Mouse (Mus musculus) intestine, embryonic 14.5 days (tissue): ENCODE data around the gene Cyp2u1. TPM values are rescaled to one million over a fixed set of nuclear protein-coding genes. Genes with fewer than 3 reads are reported as not detected.
A peak's percentile ranks its signal among the peaks of the same experiment; 100 is the strongest.
"Not testable (repeated sequence)": the region's sequence is repeated elsewhere in the genome, so short reads cannot be mapped to it uniquely, and the experiment has no call there.

Experiments
- ATAC-seq: fragments of 200-750 bp; cut with Nextera tagmentation; replicated peaks from 2 replicates; pipeline ENCODE4 v1.8.0; 2017; ENCODE audit warnings: low read depth, moderate number of reproducible peaks, moderate TSS enrichment, moderate library complexity; ENCODE audit not compliant: low FRiP score, low TSS enrichment
- DNase-seq: peaks from one replicate; pipeline ENCODE4 v3.0.0-alpha.2; 2018; ENCODE audit warnings: low spot score
- H3K27ac ChIP-seq: fragments of 300-500 bp; sonication (generic); 2 replicates; pipeline ENCODE4 v1.5.1; 2014; ENCODE audit warnings: low read depth, mild to moderate bottlenecking, control low read depth
- H3K27me3 ChIP-seq: fragments of 300-500 bp; sonication (generic); replicated peaks from 2 replicates; pipeline ENCODE4 v1.6.1; 2014; ENCODE audit warnings: low read length, control low read depth; ENCODE audit not compliant: control insufficient read depth, insufficient read depth
- H3K36me3 ChIP-seq: fragments of 300-500 bp; sonication (generic); 2 replicates; pipeline ENCODE4 v1.6.1; 2014; ENCODE audit warnings: low read length, control low read depth; ENCODE audit not compliant: control insufficient read depth, insufficient read depth
- H3K4me1 ChIP-seq: fragments of 300-500 bp; sonication (generic); replicated peaks from 2 replicates; pipeline ENCODE4 v1.6.1; 2014; ENCODE audit warnings: low read length, control low read depth, mixed read lengths; ENCODE audit not compliant: control insufficient read depth, insufficient read depth
- H3K4me2 ChIP-seq: fragments of 300-500 bp; sonication (generic); 2 replicates; pipeline ENCODE4 v1.6.1; 2014; ENCODE audit warnings: low read length
- H3K4me3 ChIP-seq: fragments of 300-500 bp; sonication (generic); 2 replicates; pipeline ENCODE4 v1.5.1; 2014; ENCODE audit warnings: low read depth, low read length, control low read depth, mixed read lengths
- H3K9ac ChIP-seq: fragments of 300-500 bp; sonication (generic); 2 replicates; pipeline ENCODE4 v1.6.1; 2014; ENCODE audit warnings: mild to moderate bottlenecking, low read length
- H3K9me3 ChIP-seq: fragments of 300-500 bp; sonication (generic); 2 replicates; pipeline ENCODE4 v1.6.1; 2016; ENCODE audit warnings: low read length, control low read depth; ENCODE audit not compliant: control insufficient read depth
- WGBS: fragments of 180-500 bp; shearing (Covaris S2); extraction: QIAGEN DNeasy Blood & Tissue Kit; methylation state at CpG from one replicate; pipeline ENCODE4 v1.1.7; 2014; 5-methylcytosine and 5-hydroxymethylcytosine counted together
- polyA plus RNA-seq: library from polyadenylated mRNA; unstranded; fragments of >200 nt; fragmentation: Nextera tagmentation; extraction: Ambion mirVana; gene quantifications from 2 replicates; pipeline ENCODE4 v1.2.1, GENCODE M21; 2014

The Cyp2u1 gene
- polyA plus RNA-seq, 1 experiment from 2014 or later, result 3.9 TPM

- H3K36me3 ChIP-seq, result no peaks in the 10 kb centered on the region
- ATAC-seq (no peak), DNase-seq (no peak)
- no peak overlapping the region for H3K9ac ChIP-seq
- WGBS, result 81% methylated on average over 4 of the region's 4 CpGs
- no peaks in the 10 kb centered on the region for H3K27me3 ChIP-seq
- H3K27ac ChIP-seq, result no peak overlapping the region
- H3K4me2 ChIP-seq, result no peak overlapping the region
- H3K9me3 ChIP-seq, result no peaks in the 10 kb centered on the region
- peaks cover 14% of the 10 kb centered on the region for H3K4me1 ChIP-seq
- H3K4me3 ChIP-seq, result no peak overlapping the region
These were observed 36.3 kb upstream of the Cyp2u1 start for GRCm38 (mm10) chr3:131339280-131339679.

GRCm38 (mm10) chr3:131337749-131338148, 34.7 kb upstream of the Cyp2u1 start:
- H3K4me3 ChIP-seq, DNase-seq, H3K9ac ChIP-seq, H3K36me3 ChIP-seq, H3K27me3 ChIP-seq, H3K4me2 ChIP-seq, H3K27ac ChIP-seq, H3K9me3 ChIP-seq, ATAC-seq: not testable (repeated sequence)
- 92% methylated on average over 4 of the region's 7 CpGs for WGBS
- H3K4me1 ChIP-seq, result peaks cover 25% of the 10 kb centered on the region

- Histone ChIP-seq H3K9me3 (no peaks in the 10 kb centered on the region), H3K27ac (no peak overlapping the region), H3K4me2 (no peak overlapping the region), H3K9ac (no peak overlapping the region), H3K4me3 (no peak overlapping the region), H3K36me3 (no peaks in the 10 kb centered on the region), H3K4me1 (peaks cover 25% of the 10 kb centered on the region), H3K27me3 (no peaks in the 10 kb centered on the region)
- WGBS, result 89% methylated on average over 8 of the region's 8 CpGs
- ATAC-seq (no peak), DNase-seq (no peak)
These were observed 33.6 kb upstream of the Cyp2u1 start for GRCm38 (mm10) chr3:131336629-131337028.

- peak overlapping the region; percentile 42 for H3K4me2 ChIP-seq
- H3K9me3 ChIP-seq, result no peaks in the 10 kb centered on the region
- H3K4me3 ChIP-seq, result no peak overlapping the region
- no peaks in the 10 kb centered on the region for H3K36me3 ChIP-seq
- no peak overlapping the region for H3K9ac ChIP-seq
- peak overlapping the region; percentile 34; the same call in 1 of the 2 replicates for H3K27ac ChIP-seq
- 36% methylated on average over 8 of the region's 8 CpGs for WGBS
- peak; percentile 65 for ATAC-seq
- H3K27me3 ChIP-seq, result no peaks in the 10 kb centered on the region
- DNase-seq, result peak; percentile 56
- peaks cover 22% of the 10 kb centered on the region for H3K4me1 ChIP-seq
These were observed 32.1 kb upstream of the Cyp2u1 start for GRCm38 (mm10) chr3:131335117-131335547.

GRCm38 (mm10) chr3:131327189-131327588, 24.2 kb upstream of the Cyp2u1 start:
- no peaks in the 10 kb centered on the region for H3K27me3 ChIP-seq
- H3K36me3 ChIP-seq, result no peaks in the 10 kb centered on the region
- no peak overlapping the region for H3K4me3 ChIP-seq
- WGBS, result 49% methylated on average over 7 of the region's 7 CpGs
- H3K4me2 ChIP-seq, result no peak overlapping the region
- H3K9me3 ChIP-seq, result no peaks in the 10 kb centered on the region
- H3K9ac ChIP-seq, result no peak overlapping the region
- DNase-seq, result no peak
- no peaks in the 10 kb centered on the region for H3K4me1 ChIP-seq
- ATAC-seq, result no peak
- H3K27ac ChIP-seq, result no peak overlapping the region

- Histone ChIP-seq H3K4me1 (no peaks in the 10 kb centered on the region), H3K4me3 (no peak overlapping the region), H3K9me3 (no peaks in the 10 kb centered on the region), H3K27me3 (no peaks in the 10 kb centered on the region), H3K4me2 (no peak overlapping the region), H3K9ac (no peak overlapping the region), H3K27ac (no peak overlapping the region), H3K36me3 (no peaks in the 10 kb centered on the region)
- no peak for ATAC-seq
- no peak for DNase-seq
- 84% methylated on average over 4 of the region's 4 CpGs for WGBS
These were observed 23.6 kb upstream of the Cyp2u1 start for GRCm38 (mm10) chr3:131326637-131327036.

- H3K9ac ChIP-seq, result no peak overlapping the region
- no peaks in the 10 kb centered on the region for H3K9me3 ChIP-seq
- no peak for ATAC-seq
- no peaks in the 10 kb centered on the region for H3K27me3 ChIP-seq
- 74% methylated on average over 14 of the region's 14 CpGs for WGBS
- no peak overlapping the region for H3K27ac ChIP-seq
- H3K4me3 ChIP-seq, result no peak overlapping the region
- no peaks in the 10 kb centered on the region for H3K36me3 ChIP-seq
- H3K4me1 ChIP-seq, result no peaks in the 10 kb centered on the region
- DNase-seq, result no peak
- no peak overlapping the region for H3K4me2 ChIP-seq
These were observed 19.2 kb upstream of the Cyp2u1 start for GRCm38 (mm10) chr3:131322081-131322815.

- Histone ChIP-seq H3K9me3 (no peaks in the 10 kb centered on the region), H3K27me3 (no peaks in the 10 kb centered on the region), H3K4me2 (no peak overlapping the region), H3K36me3 (no peaks in the 10 kb centered on the region), H3K9ac (no peak overlapping the region), H3K4me3 (no peak overlapping the region), H3K4me1 (no peaks in the 10 kb centered on the region), H3K27ac (no peak overlapping the region)
- WGBS, result 8% methylated on average over 3 of the region's 3 CpGs
- peak; percentile 95 for DNase-seq
- ATAC-seq, result no peak
These were observed 17.2 kb upstream of the Cyp2u1 start for GRCm38 (mm10) chr3:131320184-131320583.

GRCm38 (mm10) chr3:131318211-131318610, 15.2 kb upstream of the Cyp2u1 start:
- WGBS, result 48% methylated on average over 2 of the region's 2 CpGs
- H3K4me2 ChIP-seq, result no peak overlapping the region
- H3K9ac ChIP-seq, result no peak overlapping the region
- H3K36me3 ChIP-seq, result no peaks in the 10 kb centered on the region
- H3K4me1 ChIP-seq, result no peaks in the 10 kb centered on the region
- H3K9me3 ChIP-seq, result no peaks in the 10 kb centered on the region
- DNase-seq (no peak), ATAC-seq (no peak)
- no peaks in the 10 kb centered on the region for H3K27me3 ChIP-seq
- H3K27ac ChIP-seq, result no peak overlapping the region
- H3K4me3 ChIP-seq, result no peak overlapping the region
